Mouse (Mus musculus): Measurements from ENCODE around the gene Fam207a.

GRCm38 (mm10) chr10:77557641-77558040 is 42.1 kb upstream of the Fam207a start:
- no peak for TF ChIP-seq POLR2A (IDR thresholded peaks at IDR 0.05; ENCODE audit: low read depth, low read length)
- peak; percentile 69 for TF ChIP-seq CTCF (conservative IDR thresholded peaks at IDR 0.05; ENCODE audit: insufficient read depth, insufficient read length, low read depth, low read length)
